Mouse (Mus musculus) bone marrow, adult 2 months (tissue): ENCODE results near the gene Sf1.
A peak's percentile ranks its signal among the peaks of the same experiment; 100 is the strongest.

Experiments
- CTCF ChIP-seq: fragments of 200-500 bp; IDR thresholded peaks from 2 replicates; pipeline ENCODE4 v1.5.1; 2011; ENCODE audit warnings: low read length, control low read depth; ENCODE audit not compliant: control insufficient read depth, insufficient read depth
- POLR2A ChIP-seq: fragments of 200-500 bp; IDR thresholded peaks from 2 replicates; pipeline ENCODE4 v1.6.1; 2011; ENCODE audit warnings: low read depth, mild to moderate bottlenecking, control low read depth, low read length, borderline replicate concordance; ENCODE audit not compliant: control insufficient read depth

DNA sequence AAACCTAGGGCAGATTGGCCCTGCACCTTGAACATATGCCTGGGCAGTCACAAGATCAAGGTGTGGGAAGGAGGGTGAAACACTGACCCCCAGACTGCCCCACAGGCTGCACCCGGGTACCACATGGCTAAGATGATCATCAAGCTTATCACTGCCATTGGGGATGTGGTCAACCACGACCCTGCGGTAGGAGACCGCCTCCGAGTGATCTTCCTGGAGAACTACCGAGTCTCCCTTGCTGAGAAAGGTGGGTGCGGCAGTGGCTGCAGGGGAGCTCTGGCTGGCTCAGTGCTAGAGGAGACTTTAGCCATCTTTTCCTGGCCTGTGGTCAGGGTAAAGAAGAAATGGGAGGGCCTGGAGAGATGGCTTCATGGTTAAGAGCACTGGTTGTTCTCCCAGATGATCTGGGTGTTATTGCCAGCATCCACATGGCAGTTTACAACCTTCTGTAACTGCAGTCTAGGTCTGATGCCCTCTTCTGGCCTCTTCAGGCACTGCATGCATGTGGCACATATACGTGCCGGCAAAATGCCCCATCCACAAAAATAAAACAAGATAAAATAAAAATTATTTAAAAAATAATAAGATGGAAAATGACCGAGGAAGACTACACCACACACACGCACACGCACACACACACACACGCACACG lies 29.4 kb downstream of the Sf1 start:
- peak; percentile 45 for TF ChIP-seq CTCF
- no peak for TF ChIP-seq POLR2A
